ENCODE assay signal across 8 mouse cellular contexts in genomic region chr7:112444152-112444984, GRCm38 (mm10). TPM values are rescaled to one million over a fixed set of nuclear protein-coding genes. Genes with fewer than 3 reads are reported as not detected.
DNase-seq lines count a peak whose midpoint lies in the region; ATAC-seq lines count a peak whose summit lies in the region.

No protein-coding gene starts in this region.

- peak; percentile 80 for ATAC-seq in hindbrain, embryonic 12.5 days (ENCODE audit: low FRiP score)

- H3K4me2 ChIP-seq in hindbrain, embryonic 12.5 days (replicated peaks): peak overlapping the region; percentile 26

- peak; percentile 14 for DNase-seq in adrenal gland, postnatal 10 days
- DNase-seq in adrenal gland, postnatal 14 days: no peak
- DNase-seq in cerebellum, adult 11 months: peak; percentile 69
- DNase-seq in lung, postnatal 10 days: peak; percentile 62
- no peak for DNase-seq in right cerebral cortex, postnatal 14 days
- no peak for DNase-seq in embryo, embryonic 10 days (ENCODE audit: low spot score)
- DNase-seq in gastrocnemius, postnatal 10 days: no peak

- no peaks in the 10 kb centered on the region for H3K27me3 ChIP-seq in hindbrain, embryonic 12.5 days

- WGBS in hindbrain, embryonic 12.5 days: 18% methylated on average over 12 of the region's 12 CpGs

- H3K9ac ChIP-seq in hindbrain, embryonic 12.5 days: no peak overlapping the region

- H3K4me3 ChIP-seq in hindbrain, embryonic 12.5 days: no peak overlapping the region

- H3K9me3 ChIP-seq in hindbrain, embryonic 12.5 days (replicated peaks): no peaks in the 10 kb centered on the region

- H3K36me3 ChIP-seq in hindbrain, embryonic 12.5 days: no peaks in the 10 kb centered on the region

- H3K27ac ChIP-seq in hindbrain, embryonic 12.5 days: peak overlapping the region; percentile 79

- peaks cover 26% of the 10 kb centered on the region for H3K4me1 ChIP-seq in hindbrain, embryonic 12.5 days

RNA-seq across cellular contexts. Expression of gene Parva, which starts 17.1 kb away (rescaled TPM):
- 100 to 1,000 TPM in 1 of 2 experiments, 10 to 100 TPM in 1; 84.3 to 105 TPM for total RNA-seq in adrenal gland, postnatal 10 days (2021)
- total RNA-seq in adrenal gland, postnatal 14 days (2021): 84.2 and 94.8 TPM in 2 replicates
- polyA plus RNA-seq in hindbrain, embryonic 12.5 days (2016; fragmentation: Nextera tagmentation; extraction: Ambion mirVana): 66.2 and 74.8 TPM in 2 replicates
- 10 to 100 TPM; 49.1 to 53.7 TPM for total RNA-seq in gastrocnemius, postnatal 10 days (2021)

Comparison
In these comparisons a context has a peak if more than half of its experiments do, and no peak if none do; other contexts are left out.
1. DNase-seq: peak in adrenal gland, postnatal 10 days (single experiment), cerebellum, adult 11 months (single experiment) and lung, postnatal 10 days (single experiment); none in adrenal gland, postnatal 14 days (single experiment), right cerebral cortex, postnatal 14 days (single experiment), embryo, embryonic 10 days (single experiment) and gastrocnemius, postnatal 10 days (single experiment).